Mouse (Mus musculus): ENCODE data around the gene Smad6. TPM values are rescaled to one million over a fixed set of nuclear protein-coding genes. Genes with fewer than 3 reads are reported as not detected.
A peak's percentile ranks its signal among the peaks of the same experiment; 100 is the strongest.

Smad6 gene
- total RNA-seq, 2 experiments from 2014 or later = 9.8 to 13.6 TPM

DNA sequence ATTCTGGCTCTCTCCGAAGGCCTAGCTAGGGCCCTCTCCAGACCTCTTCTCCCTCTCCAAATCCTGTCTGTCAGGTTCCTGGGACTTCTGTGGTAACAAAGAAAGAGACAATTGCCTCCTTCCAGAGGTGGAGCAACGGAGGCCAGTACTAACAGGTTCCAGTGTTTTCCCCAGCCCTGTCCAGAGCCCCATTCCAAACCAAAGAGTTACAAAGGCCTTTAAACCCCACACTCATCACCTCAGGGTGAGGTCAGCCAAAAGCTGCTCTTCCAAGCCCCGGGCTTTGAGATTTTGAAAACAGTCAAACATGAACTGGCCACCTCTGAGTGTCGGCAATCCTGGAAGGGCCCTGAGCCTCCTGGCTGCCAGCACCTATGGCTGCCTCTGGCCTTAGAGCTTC, 29.1 kb downstream of the Smad6 start:
- no peak for DNase-seq (ENCODE audit: low spot score)
- intact Hi-C loops (cut with DNase I) = no loop called here

- intact Hi-C loops (cut with DNase I) = no loop called here
- DNase-seq (ENCODE audit: low spot score) = no peak
Observed at GRCm38 (mm10) chr9:63991193-63991592, 30.7 kb downstream of the Smad6 start.

DNA sequence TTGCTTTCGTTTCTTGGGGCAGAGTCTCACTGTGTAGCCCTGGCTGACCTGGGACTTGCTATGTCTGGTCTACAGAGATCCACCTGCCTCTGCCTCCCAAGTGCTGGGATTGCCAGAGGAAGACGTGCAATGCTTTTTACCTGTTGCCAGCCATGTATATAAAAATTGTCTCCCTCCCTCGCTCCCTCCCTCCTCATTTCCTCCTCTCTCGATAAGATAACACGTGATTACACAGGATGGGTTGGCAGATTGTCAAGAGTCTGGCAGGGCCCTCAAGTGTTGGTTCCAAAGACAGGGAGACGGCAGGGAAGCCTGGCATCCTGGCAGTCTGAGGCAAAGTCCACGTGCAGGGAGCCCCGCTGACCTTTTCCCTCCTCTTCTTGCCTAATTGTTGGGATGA, 32.2 kb downstream of the Smad6 start:
- DNase-seq (ENCODE audit: low spot score) = no peak
- intact Hi-C loops (cut with DNase I) = no loop called here

GRCm38 (mm10) chr9:63989214-63989613, 32.6 kb downstream of the Smad6 start:
- no peak for DNase-seq (ENCODE audit: low spot score)
- intact Hi-C loops (cut with DNase I) = no loop called here

DNA sequence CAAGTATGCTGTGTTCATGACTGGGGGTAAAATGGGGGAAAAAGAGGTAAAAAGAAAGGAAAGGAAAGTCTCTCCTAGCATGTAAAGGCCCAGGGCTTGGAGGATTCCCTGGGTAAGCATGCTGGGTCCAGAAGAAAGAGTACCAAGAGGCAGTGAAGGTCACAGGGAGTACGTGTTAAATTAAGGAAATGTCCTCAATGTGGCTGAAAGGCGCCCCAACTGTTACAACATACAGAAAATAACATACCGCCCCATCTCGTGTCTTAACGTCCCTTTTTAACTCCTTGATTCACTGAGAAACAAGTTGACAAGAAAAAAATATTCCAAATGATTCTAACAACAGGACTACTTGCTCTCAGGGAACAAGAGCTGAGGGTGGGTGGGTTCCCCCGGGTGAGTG, 36.7 kb downstream of the Smad6 start:
- no peak for DNase-seq (ENCODE audit: low spot score)
- intact Hi-C loops (cut with DNase I) = no loop called here

DNA sequence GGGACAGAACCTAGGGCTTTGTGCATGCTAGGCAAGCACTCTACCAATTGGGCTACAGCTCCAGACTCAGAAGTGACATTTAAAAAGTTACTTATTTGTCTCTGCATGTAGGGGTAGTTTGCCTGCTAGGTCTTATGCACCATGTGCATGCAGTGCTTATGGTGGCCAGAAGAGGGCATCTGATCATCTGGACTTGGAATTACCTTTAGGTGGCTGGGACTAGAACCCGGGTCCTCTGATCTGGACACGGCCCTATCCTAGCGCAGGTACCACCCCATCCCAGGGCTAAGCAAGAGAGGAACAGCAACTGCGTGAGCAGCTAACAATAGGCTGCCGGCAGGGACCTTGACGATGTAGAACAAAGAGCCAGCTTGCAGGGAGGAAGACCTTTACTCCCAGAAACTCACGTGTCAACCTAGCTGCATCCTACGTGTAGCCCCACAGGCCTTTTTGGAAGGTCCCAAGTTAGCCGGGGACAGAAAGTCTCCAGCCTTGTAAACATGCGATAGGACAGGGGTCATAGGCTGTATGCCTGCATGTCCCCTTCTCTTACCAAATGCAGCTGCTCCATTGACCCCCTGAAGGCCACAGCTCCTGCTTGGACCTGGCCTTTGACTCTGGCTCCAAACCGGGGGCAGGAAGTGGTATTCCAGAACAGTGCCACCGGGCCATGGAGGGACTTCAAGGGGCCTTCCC, 38.8 kb downstream of the Smad6 start:
- no peak for DNase-seq (ENCODE audit: low spot score)
- intact Hi-C loops (cut with DNase I) = no loop called here

- no peak for DNase-seq (ENCODE audit: low spot score)
- intact Hi-C loops (cut with DNase I) = no loop called here
Observed at GRCm38 (mm10) chr9:63981912-63982311, 39.9 kb downstream of the Smad6 start.

DNA sequence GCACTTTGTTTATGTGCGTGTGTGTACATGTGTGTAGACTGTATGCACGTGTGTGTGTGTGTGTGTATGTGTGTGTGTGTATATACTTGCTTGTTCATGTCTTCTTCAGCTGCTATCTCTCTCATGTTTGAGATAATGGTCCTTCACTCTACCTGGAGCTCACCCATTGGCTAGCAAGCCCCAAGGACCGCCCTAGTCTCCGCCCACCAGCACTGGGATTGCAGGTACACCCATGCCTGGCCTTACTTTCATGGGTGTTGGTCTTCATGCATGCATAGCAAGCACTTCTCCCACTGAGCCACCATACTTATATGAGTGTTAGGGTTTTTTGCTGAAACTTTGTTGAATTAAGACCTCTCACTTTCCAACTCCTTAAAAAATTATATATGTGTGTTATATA, 40.5 kb downstream of the Smad6 start:
- intact Hi-C loops (cut with DNase I) = no loop called here
- DNase-seq (ENCODE audit: low spot score) = no peak

- DNase-seq (ENCODE audit: low spot score) = no peak
- intact Hi-C loops (cut with DNase I) = no loop called here
Observed at GRCm38 (mm10) chr9:63980179-63981086, 41.4 kb downstream of the Smad6 start.

DNA sequence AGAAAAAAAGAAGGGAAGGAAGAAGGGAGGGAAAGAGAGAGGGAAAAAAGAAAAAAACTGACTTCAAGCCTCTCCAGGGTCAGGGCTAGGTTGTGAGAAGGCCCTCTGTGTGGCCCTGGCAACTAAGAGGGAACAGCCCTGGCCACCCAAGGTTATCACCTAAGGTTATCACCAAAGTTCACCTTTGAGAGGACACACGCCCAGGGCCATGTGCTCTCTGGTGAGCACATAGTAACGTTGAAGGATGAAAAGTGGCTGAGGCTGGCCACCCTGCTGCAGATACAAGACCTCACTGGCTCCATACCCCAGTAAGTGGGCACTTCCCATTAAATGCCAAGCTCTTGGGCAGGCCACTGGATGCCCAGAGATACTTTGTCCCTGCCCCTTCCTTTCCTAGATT, 42.6 kb downstream of the Smad6 start:
- DNase-seq (ENCODE audit: low spot score) = no peak
- intact Hi-C loops (cut with DNase I) = no loop called here

- intact Hi-C loops (cut with DNase I) = no loop called here
- no peak for DNase-seq (ENCODE audit: low spot score)
Observed at GRCm38 (mm10) chr9:63978682-63979081, 43.2 kb downstream of the Smad6 start.

DNA sequence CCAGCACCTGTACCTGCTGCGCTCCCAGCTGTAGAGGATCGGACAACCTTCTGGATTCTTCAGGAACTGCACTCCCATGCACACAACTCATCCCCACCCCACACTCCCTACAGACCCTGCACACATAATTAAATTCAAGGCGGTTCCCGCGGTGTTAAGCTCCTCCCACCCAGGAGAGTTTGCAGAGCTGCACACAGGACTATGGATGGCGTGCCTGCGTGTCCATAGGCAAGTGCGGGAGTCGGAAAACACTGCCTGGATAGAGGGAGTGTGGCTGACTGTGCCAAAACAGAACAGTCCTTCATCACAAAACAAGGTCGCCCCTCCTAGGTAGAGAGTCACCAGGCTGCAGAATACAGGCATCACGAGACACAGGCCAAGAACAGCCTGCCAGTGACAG, 45.9 kb downstream of the Smad6 start:
- no peak for DNase-seq (ENCODE audit: low spot score)
- intact Hi-C loops (cut with DNase I) = no loop called here

DNA sequence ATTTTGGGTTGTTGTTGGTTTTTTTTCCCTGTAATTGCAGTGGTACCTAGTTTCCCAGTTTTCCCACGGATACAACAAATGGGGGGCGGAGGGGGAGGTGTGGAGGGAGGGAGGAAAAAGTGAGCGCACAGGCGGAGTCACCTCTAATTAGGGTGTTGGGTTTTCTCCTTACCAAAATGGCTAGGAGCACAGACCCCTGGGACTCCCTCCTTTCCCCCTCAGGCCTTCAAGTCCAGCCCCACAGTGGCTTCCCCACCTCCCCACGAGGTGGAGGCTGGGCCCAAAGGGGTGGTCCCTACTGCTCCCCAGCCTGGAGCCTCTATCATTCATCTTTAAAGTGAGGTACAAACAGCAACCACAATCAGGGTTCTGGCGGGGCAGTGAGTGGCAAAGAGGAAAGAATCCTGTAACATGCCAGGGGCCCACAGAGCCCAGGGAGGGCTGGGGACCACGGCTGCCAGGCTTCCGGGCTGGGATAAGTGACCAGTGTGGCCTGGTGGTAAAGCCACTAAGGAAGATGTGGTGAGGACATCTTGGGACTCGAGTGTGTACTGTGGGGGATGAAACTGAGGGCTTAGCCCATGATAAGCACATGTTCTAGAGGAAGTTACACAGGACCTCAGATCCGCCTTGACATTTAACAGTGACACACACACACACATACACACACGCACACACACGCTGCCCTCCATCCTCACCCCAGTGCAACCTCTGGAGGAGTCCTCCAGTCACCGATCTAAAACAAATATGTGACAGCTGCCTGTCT, 47.4 kb downstream of the Smad6 start:
- intact Hi-C loops (cut with DNase I) = no loop called here

DNA sequence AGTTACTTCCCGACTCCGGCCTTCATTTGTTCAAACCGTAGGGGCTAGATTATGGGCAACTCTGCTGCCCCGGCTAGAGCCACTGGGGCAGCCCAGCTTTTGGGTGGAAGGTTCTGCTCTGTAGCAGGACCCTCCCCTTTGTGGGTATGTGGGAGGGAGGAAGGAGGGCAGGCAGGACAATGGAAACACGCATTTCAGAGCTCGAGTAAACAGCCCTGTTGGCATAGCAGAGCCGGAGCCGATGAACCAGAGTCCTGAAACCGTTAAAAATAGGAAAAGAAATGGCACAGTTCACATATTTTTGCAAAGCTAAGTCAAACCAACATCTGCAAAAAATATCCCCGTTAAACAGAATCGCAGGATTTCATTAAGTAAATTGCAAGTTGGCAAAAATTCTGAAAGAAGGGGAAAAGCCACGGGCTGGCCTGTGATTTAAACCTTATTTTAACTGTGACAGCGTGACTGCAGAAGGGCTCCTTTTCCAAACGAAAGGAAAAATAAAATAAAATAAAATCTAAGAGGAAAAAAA, 48.1 kb downstream of the Smad6 start:
- no peak for DNase-seq (ENCODE audit: low spot score)
- intact Hi-C loops (cut with DNase I) = no loop called here

More for the DNA sequence above, 47.4 kb downstream of the Smad6 start:
- no peak for DNase-seq (ENCODE audit: low spot score)

DNA sequence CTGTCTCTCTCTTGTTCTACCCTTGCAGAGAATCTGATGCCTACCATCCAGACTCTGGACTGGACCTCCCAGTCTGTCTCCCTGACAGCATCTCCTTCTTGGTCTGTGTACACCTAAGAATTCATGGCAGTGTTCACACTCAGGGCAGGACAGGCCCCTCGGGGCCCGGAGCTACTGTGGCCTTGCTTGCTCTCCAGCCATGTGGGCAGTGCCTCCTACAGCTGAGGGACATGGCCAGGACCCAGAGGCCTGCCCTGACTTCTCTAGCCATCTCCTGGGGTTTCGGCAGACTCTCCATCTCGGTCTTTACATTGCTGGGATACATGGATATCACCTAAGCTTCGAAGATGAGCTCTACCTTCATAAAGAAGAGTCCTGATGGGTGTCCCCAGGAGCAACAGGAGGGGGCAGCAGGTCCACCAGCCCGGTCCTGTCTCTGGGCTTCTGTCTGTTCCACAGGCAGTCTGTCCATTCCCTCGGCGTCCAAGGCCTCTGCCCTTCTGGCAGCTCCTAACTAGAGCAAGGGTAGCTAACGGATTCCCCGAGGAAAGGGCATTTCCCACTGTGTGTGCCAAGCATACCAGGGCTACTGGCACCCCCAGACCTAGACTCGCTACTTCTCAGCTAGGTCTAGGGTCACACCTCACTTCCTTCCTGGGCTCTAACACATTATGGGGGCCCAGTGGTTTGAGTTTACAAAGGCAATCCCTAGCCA, 49.1 kb downstream of the Smad6 start:
- DNase-seq (ENCODE audit: low spot score) = no peak
- intact Hi-C loops (cut with DNase I) = no loop called here

GRCm38 (mm10) chr9:63971557-63971956, 50.3 kb downstream of the Smad6 start:
- intact Hi-C loops (cut with DNase I) = no loop called here
- no peak for DNase-seq (ENCODE audit: low spot score)

GRCm38 (mm10) chr9:63970836-63971235, 51.0 kb downstream of the Smad6 start:
- intact Hi-C loops (cut with DNase I) = no loop called here
- no peak for DNase-seq (ENCODE audit: low spot score)

DNA sequence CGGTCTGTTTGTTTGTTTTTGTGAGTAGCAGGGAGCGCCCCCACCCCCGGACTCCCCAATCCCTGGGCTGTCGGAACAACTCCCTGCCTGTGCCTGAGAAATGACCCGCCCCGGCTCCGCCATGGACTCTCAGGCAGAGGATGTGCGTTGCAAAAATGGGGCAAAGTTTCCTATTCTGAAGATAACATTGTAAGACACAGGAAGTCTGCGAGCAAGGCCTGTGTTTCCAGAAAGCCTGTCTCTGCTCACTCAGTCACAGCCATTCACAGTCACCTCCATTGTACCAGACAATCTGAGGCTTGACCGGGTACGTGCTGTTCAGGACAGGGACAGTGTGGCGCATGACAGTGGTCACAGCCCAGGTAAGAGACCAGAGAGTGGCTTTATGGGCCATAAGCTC, 51.5 kb downstream of the Smad6 start:
- intact Hi-C loops (cut with DNase I) = no loop called here
- peak; percentile 59 for DNase-seq (ENCODE audit: low spot score)

- DNase-seq (ENCODE audit: low spot score) = no peak
- intact Hi-C loops (cut with DNase I) = no loop called here
Observed at GRCm38 (mm10) chr9:63969467-63969866, 52.4 kb downstream of the Smad6 start.

DNA sequence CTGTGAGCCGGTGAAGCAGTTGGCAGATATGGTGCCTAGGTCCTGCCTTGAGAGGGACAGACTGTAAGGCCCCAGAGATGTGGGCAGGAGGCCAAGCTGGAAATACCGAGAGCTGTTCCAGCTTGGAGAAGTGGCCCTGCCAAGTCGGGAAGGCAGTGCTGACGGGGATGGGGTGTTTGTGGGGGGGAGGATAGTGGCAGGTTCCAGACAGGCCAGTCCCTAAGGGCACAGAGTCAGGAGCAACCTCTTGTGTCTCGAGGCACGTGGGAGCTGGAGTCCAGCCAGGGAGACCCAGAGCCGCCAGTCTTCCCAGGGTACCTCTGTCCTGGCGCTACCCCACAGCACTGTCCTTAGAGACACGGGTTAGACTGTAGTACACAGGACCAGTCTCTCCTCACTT, 53.3 kb downstream of the Smad6 start:
- intact Hi-C loops (cut with DNase I) = no loop called here
- peak; percentile 90 for DNase-seq (ENCODE audit: low spot score)

Data from heart, postnatal 25 days (tissue).